Mouse (Mus musculus) thymus, postnatal 10 days (tissue): ENCODE measurements around the gene Agap3.

Experiments used
- DNase-seq, 2 experiments: peaks; one replicate each; pipeline ENCODE4 v3.0.0; 2021; ENCODE audit warnings: low spot score in 2 of 2

Gene Agap3

DNA sequence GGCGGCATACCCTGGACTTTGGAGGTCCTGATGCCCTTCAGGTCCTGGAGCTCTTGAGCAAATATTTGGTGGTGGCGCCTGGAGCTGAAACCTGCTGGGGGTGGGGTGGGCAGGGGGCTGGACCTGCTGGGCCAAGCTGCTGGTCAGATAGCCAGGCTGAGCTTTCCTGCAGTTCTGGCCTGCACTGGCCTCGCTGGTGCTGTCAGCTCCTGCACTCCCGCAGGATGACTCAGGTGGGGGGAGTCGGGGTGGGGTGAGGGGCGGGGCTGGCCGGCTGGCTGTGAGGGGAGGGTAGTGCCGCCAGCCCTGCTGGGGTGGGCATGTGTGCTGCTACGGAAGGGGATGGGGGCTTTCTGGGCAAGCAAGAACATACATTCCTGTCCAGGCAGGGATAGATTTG, 23.4 kb upstream of the Agap3 start:
- DNase-seq: no peak

DNA sequence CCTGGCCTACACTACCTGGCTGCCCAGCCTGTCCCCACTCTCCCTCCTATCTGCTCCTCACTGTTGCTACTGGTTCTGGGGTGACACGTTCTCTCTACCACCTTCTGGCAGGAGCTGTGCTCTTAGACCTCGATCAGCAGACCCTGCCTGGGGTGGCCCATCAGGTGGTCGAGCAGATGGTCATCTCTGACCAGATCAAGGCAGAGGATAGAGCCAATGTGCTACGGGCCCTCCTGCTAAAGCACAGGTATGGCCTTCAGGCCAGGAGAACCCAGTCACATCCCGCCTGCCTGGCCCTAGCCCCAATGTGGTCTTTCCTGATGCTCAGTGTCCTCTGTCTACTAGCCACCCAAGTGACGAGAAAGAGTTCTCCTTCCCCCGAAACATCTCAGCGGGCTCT, 18.0 kb upstream of the Agap3 start:
- DNase-seq: no peak

DNA sequence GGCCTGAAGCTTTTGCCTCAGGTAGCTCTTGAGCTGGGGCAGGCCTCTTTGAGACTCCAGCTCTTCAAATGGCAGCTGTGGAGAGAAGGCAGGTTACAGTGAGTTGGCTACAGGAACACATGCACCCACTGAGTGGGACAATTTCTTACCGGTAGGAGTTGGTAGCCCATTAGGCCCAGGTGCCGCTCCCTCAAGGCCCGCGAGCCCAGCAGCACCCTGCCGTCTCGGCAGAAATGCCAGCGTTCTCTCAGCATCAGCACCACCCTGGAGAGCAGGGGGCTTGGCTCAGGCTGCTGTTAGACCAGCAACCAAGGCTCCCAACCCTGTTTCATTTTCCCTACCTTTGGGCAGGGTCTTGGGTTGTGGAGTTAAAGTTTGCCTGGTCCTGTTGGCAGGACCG, 10.8 kb upstream of the Agap3 start:
- no peak for DNase-seq

DNA sequence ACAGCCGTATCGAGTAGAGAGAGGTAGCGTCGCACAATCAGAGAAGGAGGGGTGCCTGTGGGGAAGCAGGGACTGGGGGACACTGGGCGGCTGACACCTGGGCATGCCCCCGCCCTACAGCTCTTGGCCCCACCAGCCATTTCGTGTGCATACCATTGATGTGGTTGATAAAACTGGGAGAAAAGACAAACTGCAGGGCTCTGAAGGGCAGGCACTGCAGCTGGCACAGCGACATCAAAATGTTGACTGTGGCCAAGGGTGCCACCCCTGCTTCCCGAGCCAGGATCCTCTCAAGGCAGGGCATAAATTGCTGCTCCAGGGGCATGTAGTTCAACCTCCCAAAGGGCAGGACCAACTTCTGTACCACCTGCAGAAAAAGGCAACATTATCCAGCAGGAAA, 9.9 kb upstream of the Agap3 start:
- DNase-seq: peak in 1 of 2 experiments; percentile 23

DNA sequence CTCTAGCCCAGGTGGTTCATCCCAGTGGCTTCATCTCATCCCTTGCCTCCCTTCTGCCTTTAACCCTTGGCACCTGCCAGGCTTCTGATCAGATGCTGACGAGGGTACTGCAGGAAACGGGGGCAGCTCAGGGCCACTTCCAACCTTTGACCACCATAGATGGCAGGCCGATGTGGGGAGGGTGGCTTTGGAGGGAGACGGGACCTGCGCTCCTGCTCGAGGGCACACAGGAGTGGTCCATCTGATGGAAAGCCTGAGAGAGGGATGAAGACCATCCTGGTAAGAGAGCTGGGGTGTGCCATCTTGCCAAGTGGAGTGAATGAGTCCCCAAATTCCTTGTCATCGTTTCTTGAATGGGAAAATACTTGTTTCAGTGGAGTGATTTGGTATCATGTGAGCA, 8.8 kb upstream of the Agap3 start:
- no peak for DNase-seq

DNA sequence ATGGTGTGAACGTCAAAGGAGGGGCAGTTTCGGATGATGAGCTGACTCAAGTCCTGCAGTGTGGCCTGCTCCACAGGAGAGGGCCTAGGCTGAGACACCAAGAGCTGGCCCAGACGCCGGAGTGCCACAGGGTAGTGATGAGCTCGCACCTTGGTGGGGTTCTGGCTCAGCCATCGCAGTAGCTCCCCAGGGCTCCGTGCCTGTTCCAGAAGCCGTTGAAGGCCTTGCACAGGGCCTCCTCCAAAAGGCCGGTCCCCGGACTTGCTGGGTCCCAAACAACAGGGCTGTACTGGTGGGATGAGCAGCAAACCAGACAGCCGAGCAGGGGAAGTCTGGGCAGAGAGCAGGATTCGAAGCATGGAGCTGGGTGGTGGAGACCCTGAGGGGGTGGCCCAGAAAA, 8.1 kb upstream of the Agap3 start:
- DNase-seq: peak in 1 of 2 experiments; percentile 17

DNA sequence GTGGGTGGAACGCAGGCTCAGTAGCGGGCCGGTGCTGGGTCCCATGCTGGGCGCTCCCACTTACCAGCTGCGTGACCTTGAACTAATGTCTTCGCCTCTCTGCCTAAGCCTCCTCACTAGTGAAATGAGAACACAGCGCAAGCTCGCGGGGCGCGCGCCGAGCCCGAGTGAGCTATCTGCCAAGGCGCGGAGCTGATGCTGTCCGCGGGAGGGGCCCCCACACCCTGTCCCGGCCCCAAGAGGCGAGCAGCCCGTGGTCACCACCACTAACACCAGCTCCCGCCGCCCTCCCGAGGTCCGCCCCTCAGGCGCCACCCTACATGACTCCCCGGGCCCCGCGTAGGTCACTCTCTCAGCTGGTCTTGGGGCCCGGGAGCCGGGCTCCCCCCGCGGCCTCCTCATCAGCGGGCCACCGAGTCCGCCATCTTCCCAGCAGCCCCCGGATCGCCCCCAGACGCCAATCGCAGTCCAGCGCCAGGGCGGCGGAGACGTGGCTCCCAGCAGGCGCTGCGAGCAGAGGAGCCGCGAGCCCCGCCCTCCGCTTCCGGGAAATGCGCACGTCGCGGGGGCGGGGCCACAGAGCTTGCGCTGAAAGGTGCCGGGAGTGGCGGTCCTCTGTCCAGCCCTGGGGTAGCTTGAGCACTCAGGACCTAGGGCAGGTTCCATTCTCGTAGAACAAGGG, 7.1 kb upstream of the Agap3 start, which contains the start of gene Fastk:
Gene Fastk, minus strand, starts transcription at position 542 of the 682 bp plus-strand sequence.
- DNase-seq: peak; percentile 88 to 94

DNA sequence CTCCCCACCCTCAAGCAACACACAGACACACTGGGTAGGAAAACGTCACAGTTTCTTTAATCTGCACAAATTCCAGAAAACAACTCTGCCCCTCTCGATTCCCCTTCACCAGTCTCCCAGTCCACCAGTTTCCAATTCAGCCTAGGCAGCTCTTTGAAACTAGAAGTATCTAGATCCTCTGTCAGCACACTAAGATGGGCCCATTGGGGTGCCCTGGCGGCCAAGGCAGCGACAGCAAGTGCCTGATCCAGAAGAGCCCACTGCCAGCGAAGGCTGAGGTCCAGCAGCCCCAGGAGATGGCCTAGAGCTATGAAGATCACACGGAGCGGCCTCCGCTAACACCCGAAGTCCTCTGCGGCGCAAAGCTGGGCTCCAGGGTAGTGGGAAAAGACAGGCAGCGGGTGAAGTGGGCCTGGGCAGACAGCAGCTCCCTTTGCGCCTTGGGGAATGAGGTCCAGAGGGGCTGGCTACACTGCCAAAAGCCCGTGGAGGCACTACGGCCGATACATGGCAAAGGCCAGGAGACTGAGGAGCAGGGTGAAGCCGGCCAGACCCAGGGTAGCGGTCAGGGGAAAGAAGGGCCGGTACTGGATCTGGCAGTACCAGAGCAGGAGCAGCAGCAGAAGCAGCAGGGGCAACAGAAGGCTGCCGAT, 6.4 kb upstream of the Agap3 start:
- peak in 1 of 2 experiments; percentile 36 for DNase-seq

DNA sequence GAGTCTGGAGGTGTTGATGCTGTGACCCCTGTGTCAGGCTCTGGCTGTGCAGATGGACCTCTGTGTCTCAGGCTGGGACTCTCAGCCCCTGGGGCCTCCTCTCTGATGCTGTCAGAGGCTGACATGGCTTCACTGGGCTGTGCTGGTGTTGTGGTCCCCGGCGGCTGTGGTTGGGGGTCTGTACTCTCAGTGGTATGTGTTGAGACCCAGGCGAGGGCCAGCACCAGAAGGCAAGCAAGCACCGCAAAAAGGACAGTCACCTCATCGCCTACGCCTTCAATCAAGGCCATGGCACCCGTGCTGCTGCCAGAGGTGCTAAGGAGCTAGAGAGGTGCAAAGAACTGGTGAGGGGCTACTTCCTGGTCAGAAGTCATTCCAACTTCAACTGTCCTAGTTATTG, 5.3 kb upstream of the Agap3 start:
- peak in 1 of 2 experiments; percentile 9 for DNase-seq

DNA sequence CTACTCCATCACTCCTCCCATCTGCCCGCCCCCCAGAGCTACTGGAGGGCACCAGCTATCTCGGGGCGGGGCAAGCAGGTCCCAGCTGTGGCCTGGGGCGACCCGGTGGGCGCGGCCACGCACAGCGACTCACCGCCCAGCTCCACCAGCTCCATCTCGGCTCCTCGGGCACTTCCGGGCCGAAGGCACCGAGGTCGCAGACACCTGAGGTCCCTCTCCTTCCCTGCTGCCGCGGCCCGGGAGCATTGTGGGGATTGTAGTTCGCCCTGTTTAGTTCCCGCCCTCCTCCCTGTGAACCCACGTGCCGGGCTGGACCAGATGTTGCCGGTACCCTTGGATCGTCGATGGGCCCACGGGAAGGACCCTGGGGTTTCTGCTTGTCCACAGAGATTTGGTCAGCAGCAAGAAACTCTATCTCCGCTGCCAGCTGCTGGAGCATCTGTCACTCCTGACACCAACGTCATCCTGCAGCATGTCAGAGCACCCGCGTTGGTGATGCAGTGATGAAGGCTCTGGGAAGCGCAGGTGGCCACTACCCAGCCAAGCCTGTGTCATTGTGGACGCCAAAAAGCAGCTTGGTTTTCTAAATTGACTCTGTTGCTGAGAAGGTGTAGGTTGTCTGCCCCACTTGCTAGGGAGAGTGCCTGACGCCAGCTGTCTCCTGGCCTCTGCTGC, 4.2 kb upstream of the Agap3 start, which contains the start of gene Tmub1:
Gene Tmub1, minus strand, starts transcription at position 231 of the 675 bp plus-strand sequence.
- peak; percentile 80 to 86 for DNase-seq

DNA sequence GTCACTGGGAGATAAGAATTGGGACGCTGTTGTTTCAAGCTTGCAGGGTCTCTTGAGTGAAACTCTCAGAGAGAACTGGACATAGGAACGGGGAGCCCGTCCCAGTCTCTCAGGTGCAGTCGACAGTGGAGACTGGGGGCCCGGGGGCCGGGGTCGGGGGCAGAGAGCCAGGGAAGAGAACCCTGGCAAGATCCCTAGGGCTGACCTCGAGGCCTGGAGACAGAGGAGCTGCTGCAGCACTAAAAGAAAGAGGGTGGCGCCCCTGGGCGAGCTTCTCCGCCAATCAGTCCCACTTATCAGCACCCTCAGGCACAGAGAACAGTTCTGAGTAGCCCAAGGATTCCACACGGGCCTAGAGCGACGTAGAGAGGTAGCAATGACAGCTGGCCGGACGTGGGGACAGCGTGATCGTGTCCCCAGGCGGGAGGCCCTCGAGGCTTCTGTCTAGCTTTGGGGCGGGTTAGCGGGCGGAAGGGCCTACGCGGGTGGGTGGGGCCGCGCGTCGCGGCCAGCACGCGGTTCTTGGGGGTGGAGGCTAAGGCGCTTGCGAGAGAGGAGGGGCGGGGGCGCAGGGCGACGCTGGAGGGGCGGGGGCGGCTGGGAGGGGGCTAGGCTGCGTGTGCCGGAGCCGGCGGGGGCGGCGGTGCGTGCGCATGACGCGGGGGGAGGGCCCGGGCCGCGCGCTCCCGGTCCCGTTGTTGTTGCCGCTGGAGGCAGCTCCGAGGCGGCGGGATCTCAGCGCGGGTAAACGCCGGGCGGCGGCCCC, 530 bp upstream of the Agap3 start:
- DNase-seq: peak; percentile 78 to 82

DNA sequence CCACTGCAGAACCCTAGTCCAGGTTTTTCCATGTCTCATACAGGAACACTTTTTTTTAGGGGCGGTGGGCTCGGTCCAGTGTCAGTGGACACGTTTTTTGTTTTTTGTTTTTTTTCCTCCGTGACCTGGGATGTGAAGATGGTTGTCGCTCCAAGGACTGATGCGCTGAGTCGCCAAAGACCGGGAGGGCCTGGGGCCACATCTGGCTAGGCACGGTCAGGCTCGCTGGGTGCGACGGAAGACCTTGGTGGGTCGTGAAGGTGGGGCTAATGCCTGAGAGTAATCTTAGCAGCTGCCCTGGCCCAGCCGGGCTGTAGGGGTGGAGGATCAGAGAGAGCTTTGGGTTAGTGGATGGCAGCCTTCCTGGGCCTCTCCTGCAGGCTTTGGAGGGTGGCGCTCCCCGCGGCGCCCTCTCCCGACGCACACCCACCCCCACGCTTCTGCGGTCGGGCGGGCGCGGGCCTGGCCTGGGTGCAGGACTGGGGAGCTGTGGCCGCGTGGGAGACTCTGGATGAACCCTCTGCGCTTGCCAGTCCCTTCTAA, 785 bp downstream of the Agap3 start:
- DNase-seq: peak; percentile 14 to 26

DNA sequence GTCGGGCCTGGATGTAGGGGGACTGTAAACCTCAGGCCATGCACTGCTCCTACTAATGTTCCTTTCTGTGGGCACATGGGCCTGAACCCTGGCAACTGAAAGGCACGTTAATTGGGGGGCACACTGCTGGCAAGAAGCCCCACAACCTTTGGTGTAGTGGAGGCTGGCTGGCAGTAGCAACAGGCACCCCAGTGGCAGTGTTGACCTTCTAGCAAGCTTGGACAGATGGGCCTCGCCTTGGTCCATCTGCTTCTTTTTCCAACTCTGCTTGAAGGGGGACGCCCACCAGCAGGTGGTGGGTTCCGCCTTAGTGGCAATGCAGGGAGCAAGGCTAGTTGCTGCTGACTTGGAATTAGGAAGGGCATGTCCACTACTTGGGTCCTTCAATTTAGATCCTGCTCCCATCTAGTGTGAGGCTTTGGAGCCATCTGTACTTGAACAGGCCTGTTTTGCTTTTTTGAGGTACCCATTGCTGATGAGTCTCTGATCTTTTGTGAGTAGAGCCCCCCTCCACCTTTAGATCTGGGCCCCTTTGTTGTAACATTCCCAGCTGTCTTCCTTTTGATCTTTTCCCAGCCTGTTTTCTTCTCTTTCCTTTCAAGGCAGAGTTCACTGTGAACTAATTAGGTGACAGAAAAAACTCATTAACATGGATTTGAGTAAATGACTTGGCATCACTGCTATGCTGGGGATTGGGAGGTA, 1.5 kb downstream of the Agap3 start:
- DNase-seq: no peak

DNA sequence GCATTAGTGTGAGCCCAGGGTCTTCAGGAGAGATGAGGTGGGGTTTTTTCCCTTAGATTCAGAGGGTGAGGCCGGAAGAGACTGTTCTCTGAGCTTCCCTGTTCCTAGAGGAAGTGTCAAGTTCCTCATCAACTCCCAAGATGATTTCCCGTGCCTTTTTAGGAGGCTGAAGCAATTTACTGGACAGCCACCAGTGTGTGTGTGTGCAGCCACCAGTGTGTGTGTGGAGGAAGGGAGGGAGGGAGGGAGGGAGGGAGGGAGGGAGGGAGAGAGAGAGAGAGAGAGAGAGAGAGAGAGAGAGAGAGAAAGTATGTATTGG, 2.0 kb downstream of the Agap3 start:
- DNase-seq: no peak

DNA sequence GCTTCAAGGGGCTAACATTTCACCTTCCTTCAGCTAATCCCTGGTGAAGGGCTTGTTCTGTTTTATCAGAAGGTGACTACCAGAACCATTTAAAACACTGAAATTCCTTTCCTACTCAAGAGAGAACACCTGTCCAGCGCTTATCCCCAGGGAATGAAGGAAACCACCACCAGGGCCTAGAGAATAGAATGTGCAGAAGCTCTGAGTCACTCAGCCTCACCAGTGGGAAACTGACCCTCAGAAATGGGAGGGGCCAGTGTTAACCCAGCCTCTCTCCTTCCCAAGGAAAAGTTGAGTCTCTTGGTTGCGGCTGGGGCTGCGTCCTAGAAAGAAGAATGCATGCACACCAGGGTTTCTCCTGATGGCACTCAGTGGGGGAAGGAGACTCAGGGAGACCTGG, 3.1 kb downstream of the Agap3 start:
- no peak for DNase-seq

DNA sequence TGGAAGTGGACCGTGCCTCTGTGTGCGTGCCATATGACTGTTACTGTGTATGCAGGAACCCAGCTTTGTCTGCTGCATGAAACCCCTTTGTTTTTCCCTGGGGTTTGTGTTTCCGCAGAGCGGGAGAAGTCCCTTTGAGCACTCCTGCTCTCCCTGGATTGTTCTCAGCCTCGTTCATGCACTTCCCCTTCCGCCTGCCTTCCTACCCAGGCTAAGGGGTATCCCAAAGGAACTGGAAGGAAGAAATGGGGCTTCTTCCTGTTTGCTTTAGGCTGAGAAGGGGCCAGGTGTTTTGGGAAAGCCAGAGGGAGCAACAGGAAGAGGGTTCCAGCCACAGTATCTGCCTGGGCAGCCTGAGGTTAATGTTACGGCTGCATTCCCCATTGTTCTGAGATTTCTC, 3.6 kb downstream of the Agap3 start:
- no peak for DNase-seq

DNA sequence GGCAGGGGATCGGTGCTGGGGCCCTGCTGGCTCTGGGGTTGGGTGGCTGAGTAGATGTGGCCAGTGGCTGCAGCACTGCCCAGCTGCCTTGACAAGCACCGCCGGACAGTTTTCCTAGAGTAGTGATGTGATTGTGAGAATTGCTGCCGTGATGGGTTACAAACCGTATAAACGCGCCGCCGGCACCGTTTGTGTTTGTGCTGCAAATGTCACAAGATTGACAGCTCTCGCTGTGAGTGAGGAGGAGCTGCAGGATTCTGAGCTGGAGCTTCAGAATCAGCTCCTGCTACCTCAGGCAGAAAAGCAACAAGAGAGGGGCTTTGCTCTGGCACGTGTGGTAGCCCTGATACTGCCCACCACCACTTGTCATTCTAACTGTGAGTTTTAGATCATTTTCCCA, 14.8 kb downstream of the Agap3 start:
- DNase-seq: no peak

DNA sequence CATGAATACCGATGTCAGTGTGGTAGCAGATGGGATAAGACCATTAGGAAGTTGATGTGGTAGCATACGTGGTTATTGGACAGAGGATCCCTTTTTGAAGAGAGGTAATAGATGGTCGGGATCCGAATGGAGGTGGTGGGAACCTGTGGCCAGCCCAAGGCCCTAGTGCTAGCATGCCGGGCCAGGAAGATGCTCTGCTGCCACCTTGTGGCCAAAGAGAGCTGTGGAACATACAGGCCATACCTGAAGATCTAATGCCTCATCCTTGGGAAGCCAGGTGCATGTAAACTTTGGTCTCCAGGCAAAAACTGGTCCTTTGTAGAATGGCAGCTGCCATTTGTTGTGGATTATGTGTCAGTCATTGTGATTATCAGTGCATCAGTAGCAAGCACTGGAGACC, 18.6 kb downstream of the Agap3 start:
- peak; percentile 44 to 80 for DNase-seq

DNA sequence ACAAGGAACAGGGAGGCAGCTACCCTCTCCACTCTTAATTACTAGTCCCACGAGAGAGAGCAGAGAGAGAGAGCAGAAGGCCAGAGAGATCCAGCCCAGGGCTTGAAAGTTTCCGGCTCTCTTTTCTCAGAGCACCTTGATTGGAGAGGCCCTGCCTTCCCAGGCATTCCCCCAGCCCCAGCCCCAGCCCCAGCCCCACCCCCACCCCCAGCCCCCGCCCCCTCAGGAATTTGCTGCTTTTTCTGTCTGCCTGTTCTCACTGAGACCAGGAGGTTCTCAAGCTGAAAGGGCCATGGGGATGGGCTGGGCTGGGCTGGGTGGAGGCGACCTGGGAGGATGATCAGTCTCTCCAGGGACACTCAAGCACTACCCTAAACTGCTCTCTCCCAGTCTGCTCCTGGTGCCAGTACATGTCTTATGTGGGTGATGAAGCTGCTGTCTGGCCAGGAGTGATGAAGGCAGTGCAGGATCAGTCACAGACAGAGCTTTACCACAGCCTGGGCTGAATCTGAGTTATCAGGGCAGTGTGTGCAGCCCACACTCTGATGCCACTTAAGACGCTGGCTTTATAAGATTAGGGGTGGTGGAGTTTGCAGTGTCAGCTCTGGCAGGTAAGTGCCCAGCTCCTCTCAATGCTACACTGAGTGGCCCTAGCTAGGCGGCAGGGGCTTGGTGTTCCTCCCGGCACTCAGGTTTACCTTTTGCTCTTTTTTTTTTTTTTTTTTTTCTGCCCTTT, 21.1 kb downstream of the Agap3 start:
- DNase-seq: no peak

DNA sequence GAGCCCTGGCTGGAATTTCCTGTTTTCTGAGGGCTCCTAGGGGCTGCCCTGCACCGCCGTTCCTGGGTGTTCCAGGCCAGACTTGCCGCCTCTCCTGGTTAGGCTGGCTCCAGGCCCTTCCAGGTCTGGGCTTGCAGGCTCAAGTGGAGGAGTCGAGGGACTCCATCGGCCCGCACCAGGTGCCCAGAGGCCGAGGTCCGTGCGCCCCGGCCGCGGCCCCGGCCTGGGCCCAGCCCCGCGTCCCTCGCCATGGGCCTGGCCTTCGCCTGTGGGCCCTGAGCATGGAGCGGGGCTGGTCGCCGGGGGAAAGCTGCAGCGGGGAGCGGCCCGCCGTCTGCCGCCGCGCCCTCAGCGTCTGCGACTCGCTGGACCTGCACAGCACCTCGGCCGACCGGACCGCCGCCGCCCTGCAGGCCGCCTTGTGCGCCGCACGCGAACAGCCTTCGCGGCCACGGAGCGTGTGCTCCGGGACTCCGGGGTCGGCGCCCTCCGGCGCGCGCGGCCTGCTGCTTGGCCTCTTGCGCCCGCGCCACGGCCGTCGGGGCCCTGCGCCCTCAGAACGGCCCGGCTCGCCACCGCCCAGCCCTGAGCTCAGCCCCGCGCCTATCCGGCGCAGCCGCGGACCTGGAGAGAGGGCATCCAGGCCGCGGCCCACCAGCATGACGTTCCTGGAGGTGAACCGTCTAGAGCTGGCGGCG, 22.2 kb downstream of the Agap3 start:
- DNase-seq: no peak
